In genomic region chr7:44254930-44255329, GRCm38 (mm10) we compare ENCODE assay signal across 1 mouse cellular context.
TF ChIP-seq lines count a peak whose summit lies in the region.

No protein-coding gene starts in this region.

TF ChIP-seq in CH12.LX, 34 proteins besides CTCF, POLR2A, EP300 and RAD21:
- TF ChIP-seq ELF1 (IDR thresholded peaks at IDR 0.05; ENCODE audit: low read depth, low read length) (0 out of 2 replicates have a peak, but pooled peaks have one; percentile 18), MAFK (IDR thresholded peaks at IDR 0.05; ENCODE audit: insufficient replicate concordance, low read length) (no peak), KAT2A (IDR thresholded peaks at IDR 0.05; ENCODE audit: insufficient replicate concordance, low read length) (no peak), ETS1 (conservative IDR thresholded peaks at IDR 0.05; ENCODE audit: low read depth, low read length) (0 out of 2 replicates have a peak, but pooled peaks have one; percentile 18), E2F4 (IDR thresholded peaks at IDR 0.05; ENCODE audit: insufficient replicate concordance, low read depth, low read length) (no peak), HCFC1 (IDR thresholded peaks at IDR 0.05; ENCODE audit: low read depth, low read length) (no peak), CHD2 (IDR thresholded peaks at IDR 0.05; ENCODE audit: low read length) (0 out of 2 replicates have a peak, but pooled peaks have one; percentile 40), ZMIZ1 (IDR thresholded peaks at IDR 0.05; ENCODE audit: low read depth, low read length) (peak; percentile 80), IRF4 (IDR thresholded peaks at IDR 0.05; ENCODE audit: low read depth, low read length) (peak; percentile 48), RCOR1 (conservative IDR thresholded peaks at IDR 0.05; ENCODE audit: low read depth, low read length) (no peak), TCF12 (IDR thresholded peaks at IDR 0.05; ENCODE audit: low read depth, low read length) (0 out of 2 replicates have a peak, but pooled peaks have one; percentile 41)
